Mouse (Mus musculus) megakaryocyte, adult 5-6 weeks (primary cell): ENCODE measurements around the gene Zic2. TPM values are rescaled to one million over a fixed set of nuclear protein-coding genes. Genes with fewer than 3 reads are reported as not detected.
"Not testable (repeated sequence)": the region's sequence is repeated elsewhere in the genome, so short reads cannot be mapped to it uniquely, and the experiment has no call there.

ENCODE experiments used
- ATAC-seq: 2 replicates; pipeline ENCODE4 v1.8.0; 2016; ENCODE audit warnings: mild to moderate bottlenecking, inconsistent platforms; ENCODE audit not compliant: poor library complexity, severe bottlenecking
- total RNA-seq, 2 experiments: library from RNA; stranded (forward) in 1 of 2; stranded (reverse) in 1 of 2; fragments of 153-499, 151-499 nt in 1 of 2; fragments of 221-1000, 200-1000 nt in 1 of 2; gene quantifications; 2 replicates each; pipeline versions ENCODE4 v1.2.3 to v1.2.4; 2015 to 2017

The Zic2 gene
- total RNA-seq (2015), result not detected in 2 replicates
- not detected in 2 replicates for total RNA-seq (2017)

DNA sequence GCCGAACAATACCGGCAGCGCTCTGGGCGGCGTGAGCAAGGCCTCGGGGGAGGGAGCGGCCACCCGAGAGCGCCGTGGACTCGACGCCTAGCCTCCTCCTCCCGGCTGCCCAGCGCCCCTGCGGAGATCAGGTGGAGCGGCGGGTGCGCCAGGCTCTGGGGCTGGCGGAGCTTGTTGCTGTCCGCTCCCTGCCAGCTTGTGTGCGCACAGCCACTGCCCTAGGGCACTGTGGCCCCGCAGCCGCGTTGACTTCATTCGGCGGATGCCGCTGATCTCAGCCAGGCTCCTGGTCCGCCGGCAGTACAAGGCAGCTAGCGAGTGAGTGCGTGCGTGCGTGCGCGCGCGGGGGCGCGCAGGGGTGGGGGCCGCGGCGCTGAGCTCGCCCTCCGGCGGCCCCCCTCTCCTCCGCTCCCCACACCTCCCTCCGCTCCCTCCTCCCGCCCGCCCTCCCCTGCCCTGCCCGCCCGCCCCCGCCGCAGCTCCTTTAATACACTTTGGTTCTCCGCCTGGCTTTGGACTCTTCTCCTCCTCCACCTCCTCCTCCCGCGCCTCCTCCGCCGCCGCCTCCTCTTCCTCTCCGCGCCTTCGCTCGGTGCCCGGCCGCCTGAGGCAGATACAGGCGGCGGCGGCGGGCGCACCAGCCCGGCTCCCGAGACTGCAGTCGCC lies at the start of gene Zic2:
Gene Zic2 (plus strand): TSS at position 545 of the 666 bp plus-strand sequence.
- ATAC-seq, result 0 out of 2 replicates have a peak, but pooled peaks have one; percentile 22

DNA sequence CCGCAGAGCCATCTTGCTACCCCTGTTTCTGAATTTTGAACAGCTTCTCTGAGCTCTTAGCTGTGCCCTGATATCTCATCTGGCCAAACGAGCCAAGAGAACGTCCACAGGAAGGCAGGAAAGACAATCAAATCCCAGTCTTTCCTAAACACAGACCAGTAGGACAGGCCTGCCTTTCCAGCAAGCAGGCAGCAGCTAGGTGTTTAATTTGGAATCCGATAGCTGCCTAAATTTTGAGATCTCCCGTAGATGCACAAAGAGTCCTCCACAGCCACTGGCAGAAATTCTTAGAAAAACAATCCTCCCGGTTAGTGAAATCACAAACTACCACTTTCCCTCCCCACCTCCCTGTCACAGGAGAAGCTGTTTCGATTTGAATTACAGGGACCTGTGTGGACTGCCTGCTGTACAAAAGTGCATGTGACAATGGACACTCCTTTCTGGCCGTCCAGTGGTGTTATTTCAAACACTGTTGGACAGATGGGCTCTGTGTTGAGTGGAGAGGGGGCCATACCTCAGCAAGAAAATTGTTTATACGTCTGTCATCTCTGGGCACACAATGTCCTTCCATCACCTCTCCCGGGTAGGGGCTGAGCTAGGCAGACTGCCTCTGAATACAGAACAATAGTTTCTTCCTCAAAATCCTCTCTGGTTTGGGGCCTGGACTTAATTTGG lies 48.6 kb upstream of the Zic2 start:
- no peak for ATAC-seq

DNA sequence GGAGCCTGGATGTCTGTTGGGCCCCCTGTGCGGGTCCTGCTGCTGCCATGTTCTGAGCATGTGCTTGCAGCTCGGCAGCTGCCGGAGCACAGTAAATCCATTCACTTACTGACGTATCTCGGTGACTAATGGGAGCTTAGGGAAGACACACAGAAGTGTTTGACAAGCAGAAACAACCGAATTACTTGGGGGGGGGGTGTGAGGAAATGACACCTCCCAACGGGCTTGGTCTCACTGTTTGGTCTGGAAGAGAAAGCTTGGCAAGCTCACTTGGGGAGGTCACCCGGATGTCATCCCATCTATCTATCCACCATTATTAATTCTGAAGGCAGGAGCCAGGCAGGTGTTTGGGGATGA lies 48.1 kb upstream of the Zic2 start:
- no peak for ATAC-seq

DNA sequence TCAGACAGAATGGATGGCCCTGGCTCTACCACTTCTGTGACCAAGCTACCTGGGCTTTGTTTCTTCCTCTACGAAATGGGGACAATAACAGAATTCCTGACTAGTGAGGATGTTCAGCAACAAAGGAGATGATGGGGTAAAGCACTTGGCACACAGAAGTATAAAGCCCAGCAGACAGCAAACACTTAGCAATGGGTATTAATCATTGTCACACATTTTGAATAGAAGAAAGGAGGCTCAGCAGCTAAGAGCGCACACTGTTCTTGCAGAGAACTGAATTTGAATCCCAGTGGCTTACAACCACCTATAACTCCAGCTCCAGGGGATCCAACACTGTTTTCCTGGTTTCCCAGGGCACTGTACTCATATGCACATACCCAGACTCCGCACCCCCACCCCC lies 47.6 kb upstream of the Zic2 start:
- ATAC-seq, result no peak

DNA sequence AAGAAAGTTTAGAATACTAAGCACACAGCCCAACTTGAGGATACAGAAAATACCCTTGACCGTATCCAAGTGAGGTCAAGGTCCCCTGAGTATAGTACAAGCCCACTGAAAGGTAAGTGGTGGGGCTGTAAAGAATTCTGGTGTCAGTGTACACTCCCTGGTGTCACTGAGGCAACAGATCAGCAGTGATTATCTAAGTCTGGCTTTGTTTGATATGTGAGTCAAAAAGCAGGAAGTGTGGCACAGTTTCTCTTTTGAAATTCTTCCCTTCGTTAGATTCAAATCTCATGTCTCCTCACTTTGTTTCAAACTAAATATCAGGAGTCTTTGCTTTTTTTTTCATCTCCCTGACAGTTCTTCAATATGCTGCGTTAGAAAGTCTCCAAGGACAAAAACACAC lies 42.7 kb upstream of the Zic2 start:
- ATAC-seq, result no peak

DNA sequence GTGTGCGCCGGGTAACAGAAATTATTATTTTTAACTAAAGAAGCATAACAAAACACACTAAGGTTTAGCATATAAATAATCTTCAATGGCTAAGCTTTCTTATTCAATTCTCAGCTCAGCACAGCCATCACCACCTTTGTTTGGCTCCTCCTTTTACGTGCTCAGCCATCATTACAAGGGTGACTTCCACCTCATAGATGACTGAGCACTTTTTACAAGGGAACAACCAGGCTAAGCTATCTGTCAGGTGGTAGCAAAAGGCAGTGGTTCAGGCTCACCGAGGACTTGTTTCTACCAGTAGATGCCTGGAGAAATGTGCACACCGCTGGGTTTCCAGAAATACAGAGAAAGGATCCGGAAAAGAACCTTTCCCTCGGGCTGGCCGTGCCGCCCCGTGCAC lies 41.2 kb upstream of the Zic2 start:
- no peak for ATAC-seq

DNA sequence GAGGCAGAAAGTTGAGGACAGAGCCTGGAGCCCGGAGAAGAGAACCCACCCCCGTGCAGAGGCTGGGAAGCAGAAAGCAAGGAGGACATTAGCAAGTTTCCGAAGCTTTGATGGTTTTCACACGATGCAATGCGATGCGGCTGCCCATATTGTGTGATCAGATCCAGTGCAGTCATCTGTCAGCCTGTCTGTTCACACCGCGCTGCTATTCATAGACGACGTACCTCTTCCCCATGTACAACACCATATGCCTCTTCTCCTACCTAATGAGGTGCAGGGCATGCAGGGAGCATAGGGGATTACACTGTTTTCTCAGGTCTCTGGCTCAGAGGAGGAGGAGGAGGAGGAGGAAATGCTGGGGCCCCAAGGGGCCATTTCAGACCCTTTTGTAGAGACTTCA lies 38.4 kb upstream of the Zic2 start:
- ATAC-seq, result no peak

DNA sequence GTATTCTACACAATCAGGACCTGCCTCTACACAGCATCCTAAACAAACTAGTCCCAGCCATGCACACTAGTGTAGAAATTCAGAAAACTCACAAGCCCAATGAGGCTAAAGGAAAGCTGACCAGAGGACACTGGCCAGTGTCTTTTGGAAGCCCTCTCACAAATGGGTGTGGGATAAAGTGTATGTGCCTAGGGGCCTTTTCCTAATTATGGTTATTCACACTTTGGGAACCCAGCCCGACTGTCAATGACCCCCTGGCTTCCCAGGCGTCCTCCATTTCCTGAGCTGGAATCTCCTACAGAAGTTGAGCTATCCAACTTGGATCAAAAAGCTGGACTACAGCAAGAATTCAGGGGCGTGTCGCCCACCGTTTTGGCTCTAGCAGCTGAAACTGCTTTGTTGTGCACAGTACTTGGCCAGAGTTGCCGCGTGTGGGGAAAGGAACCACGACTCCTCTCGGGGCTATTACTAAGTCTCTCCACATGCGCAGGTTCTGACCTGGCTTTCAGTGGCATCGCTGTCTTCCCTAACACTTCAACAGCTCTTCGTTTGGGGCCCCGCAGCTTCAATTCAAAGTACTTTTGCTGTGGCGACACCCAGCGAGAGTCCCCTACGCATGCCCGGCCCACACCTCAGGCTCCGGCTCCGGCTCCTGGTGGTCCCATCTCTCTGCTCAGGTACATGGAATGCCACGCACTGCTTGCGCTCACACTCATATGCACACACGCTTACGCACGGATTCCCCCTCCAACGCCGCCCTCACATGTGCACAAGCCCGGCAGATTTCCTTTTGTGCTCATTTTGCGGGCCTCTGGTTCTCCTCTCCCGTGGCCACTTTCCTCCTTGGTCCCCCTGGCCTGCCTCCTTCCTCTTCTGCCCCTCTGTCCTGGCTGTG lies 25.4 kb upstream of the Zic2 start:
- ATAC-seq, result no peak

DNA sequence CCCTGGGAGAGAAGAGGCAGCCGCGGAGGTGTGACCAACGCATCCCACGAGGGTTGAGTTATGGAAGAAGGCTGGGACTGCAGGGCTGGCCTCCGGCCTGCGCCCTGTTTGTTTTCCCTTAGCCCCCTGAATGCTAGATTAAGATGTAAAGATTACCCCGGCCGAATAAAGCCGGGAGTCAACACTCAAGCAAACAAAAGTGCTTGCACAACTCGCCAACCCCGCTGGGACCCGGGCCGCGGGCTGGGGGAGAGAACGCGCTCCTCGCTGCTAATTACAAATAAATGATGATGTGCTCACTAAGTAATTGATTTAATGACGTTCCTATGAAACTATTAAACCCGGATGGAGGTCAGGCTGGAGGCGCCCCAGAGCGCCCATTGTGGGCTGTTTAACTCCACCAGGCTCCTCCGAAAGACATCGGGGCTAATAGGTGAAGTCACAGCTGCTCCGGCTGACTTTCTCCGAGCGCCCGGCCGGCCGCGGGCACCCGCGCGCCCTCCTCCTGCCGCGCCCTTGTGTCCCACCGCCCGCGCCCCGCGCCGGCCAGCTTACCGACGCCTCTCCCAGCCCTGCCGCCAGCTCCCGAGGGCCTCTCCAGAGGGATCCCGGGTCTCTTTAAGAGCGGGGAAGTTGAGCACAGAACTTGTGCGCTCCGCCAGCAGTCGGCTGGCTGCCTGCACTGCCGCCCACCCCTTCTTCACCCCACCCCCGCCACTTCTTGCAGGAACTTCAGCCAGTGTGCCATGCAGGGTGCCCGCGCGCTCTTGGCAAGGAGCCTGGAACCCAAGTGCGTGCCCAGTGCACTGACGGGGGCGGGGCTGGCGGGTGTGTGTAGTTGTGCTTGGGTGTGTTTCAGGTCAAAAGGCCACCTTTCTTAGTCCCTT lies 24.5 kb upstream of the Zic2 start, which contains the start of gene Gm5089:
Gene Gm5089 (minus strand): TSS at position 620 of the 887 bp plus-strand sequence.
- no peak for ATAC-seq

DNA sequence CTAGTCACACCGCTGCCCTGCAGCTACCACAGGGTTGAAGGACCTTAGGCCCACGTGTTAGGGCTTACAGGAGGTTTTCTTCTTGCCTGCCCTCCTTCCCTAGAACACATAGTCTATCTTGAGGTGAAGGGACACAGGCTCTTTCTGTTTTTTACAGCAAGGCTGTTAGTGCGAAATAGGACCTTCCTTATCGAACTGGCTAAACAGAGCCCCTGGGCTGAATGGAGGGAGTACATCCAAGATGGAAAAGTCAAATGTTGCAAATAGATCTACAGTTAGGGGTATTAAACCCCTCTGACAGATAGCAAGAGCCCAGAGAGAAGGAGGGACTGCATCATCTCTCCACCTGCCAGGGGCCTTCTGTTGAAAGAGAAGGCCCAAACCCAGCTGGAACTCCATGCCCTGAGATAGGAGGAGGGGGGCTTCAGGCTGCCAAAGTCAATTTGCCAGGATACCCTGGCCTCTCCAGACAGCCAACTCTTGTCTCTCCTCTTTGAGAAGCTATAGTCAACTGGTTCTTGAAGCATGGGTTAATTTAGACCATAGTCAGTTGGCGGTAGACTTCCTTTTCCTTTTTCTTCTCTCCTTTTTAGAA lies 23.6 kb upstream of the Zic2 start:
- no peak for ATAC-seq

DNA sequence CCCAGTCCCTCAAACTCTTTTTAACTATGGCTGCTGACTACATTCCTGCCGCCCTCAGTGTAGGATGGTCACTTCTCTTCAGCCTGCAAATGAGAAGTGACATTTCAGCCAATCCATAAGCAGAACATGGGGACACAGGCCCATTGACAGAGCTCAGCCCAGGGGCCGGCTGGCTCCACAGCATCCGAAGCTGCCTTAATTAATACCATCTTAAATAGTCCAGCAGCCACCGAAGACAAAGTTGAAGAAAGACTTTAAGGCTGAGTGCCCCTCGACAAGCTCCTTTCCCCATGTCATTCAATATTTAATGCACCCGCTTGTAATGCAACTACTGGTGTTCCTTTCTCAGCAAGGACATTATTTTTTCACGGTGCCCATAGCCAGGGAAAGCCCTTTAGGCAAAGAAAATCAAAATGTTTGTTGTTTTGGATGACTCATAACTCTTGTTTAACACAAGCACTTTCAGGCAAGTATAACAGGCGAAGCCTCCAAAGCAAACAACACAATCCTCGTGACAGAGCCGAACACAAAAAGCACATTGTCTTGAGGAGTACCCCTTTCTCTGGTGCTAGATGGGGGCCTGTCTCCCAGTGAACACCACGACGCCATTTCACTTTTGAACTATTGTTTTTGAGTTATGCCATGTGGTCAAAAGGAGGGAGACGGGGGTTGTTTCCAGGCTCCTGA lies 22.4 kb upstream of the Zic2 start:
- ATAC-seq, result no peak

DNA sequence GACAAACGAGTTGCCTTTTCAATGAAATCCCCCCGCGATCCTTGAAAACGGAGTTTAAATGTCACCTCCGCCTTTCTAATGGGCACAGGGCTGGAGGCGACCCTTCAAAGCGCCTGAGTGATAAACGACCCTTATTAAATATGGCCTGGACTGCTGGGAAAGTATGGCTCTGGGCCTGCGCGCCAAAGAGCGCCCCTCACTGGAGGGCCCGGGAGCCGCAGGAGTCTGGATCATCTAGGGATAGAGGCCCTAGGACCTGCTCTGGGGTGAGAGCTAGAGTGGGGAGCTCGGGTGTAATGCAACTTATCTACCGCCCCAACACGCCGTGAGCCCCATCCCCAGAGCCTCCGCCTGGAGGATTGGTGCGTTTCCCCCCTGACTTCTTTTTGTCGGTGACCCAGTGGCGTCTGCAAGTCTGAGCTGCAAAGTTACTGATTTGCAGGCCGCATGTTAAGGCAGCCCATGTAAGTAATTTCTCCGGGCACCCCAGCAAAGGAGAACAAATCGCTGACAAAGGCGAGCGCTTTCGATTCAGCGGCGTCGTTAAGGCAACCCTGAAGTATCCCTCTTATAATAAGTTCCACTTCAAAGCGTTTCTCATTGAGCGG lies 21.7 kb upstream of the Zic2 start:
- ATAC-seq, result no peak

DNA sequence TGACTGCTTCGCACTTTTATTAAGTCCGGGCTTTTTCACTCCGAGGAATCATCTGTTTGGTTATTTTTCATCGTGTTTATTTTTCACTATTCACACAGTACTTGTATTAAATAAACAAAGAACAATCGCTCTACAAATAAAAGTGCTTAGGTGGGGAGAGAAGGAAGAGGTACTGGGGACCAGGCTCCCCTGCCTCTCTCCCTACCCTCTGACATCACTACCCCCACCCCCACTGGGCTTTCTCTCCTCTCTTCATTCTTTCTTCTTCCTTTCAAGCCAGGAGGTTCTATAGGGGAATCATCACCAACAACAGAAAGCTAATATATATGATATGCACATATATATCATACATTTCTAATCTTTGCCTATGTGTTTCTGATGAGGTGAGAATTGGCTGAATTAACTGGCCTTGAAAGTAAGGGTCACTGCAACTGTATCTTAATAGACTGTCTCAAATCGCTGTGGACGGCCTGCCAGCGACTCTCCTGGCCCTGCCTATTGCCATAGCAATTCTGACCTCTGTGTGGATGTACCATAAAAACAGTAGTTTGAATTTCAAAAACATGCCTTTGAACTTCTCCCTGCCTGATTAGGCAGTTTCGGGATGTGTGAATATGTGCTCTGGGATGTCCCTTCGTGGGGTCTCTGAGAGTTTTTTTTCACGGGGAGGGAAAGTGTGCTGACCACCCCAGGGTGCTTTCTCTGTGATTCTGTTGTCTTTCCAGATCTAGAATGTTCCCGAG lies 21.1 kb upstream of the Zic2 start:
- ATAC-seq, result no peak

DNA sequence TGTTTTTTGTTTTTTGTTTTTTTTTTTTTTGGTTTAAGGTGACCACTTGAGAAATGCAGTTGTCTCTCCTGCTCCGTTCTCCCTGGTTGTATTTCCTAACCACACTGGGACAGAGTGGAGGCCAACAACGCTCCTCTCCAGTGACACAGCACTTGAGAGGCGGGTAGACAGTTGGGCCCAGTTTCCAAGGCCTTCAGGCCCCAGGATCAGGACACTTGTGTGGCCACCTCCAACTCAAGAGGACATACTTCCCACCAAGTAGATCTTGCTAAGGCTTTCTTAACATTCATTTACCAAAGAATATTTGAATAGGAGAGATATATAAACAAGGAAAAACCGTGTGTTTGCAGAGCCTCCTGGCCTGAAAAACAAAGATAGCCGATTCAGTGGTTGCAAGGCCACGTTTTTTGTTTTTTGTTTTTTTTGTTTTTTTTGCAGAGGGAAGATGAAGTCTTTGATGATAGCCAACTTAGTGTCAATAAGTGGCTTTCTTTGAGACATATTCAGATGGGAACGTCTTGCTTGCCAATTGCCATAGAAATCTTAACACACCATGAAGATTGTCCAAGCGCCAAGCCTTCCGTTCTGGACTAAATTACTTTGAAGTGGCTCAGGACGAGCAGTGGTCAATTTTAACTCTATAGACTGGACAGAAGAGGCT lies 20.2 kb upstream of the Zic2 start:
- no peak for ATAC-seq

DNA sequence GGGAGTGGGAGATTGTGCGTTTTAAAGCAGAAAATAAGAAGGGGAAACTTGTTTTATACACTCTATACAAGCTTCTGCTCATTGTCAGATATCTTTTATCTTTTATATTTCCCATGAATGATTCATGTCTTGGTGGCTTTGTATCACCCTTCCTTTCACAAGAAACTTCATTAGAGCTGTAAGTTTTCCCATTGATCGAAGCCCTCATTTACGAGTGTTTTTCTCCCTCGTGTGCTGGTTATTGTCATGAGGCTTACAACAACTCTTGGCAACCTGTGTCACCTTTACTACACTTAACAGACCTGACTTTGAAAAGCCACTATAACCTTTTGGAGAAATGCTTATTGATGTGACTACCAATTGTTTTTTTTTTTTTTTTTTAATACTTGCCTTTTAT lies 19.7 kb upstream of the Zic2 start:
- ATAC-seq, result no peak

DNA sequence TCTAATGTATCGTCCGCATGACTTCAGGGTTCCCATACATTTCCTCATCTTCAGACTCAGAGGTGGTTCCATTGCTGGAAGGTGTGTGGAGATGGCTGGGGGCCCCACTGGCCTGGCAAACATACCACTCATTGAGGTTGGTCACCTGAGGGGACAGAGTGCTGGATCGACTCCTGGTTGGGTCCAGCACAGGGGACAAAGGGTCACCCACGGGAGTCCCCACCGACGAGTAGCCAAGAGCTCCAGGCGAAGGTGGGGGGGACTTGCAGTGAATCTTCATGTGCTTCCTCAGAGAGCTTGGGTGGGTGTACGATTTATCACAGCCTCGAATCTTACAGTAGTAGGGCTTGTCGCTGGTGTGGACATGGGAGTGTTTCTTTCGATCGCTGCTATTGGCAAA lies 15.9 kb upstream of the Zic2 start:
- ATAC-seq, result not testable (repeated sequence)

DNA sequence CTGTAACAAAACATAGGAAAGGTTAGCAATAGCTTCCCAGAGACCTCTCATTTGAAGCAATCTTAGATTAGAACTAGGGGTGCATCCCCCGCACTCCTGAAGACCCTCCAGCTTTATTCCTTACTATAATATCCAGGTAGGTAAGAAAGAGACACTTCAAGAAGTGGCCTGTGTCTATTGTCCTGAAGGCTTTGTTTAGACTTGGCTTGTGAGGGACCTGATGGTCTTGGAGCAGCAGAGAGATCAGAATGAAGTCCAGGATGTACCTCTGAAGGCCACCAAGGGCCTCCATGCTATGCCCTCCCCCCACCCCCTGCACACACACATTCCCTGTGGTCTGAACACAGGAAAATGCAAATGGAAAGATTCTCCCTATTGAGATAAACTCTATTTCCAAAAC lies 15.5 kb upstream of the Zic2 start:
- ATAC-seq, result no peak

DNA sequence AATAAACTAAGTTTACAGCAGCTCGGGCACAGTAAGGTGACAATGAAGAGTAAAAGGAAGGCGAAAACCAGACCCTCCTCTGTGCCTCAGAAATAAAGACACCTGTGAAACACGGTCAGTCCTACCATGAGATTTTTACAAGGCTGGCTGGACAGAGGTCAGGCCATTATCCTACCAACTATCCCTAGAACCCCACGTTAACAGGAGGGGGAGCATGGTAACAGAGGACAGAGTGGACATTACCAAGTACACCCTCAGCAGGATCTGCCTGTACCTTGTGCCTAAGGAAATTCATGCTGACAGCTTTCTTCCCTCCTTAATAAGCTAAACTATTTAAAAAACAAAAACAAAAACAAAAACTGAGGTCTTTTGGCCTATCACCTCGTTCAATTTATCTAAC lies 15.0 kb upstream of the Zic2 start:
- ATAC-seq, result no peak
